Mouse (Mus musculus) lung, postnatal 0 days (tissue): ENCODE data around the gene Rbfox1. TPM values are rescaled to one million over a fixed set of nuclear protein-coding genes. Genes with fewer than 3 reads are reported as not detected.

Source experiments
- ATAC-seq: fragments of 200-750 bp; cut with Nextera tagmentation; 2 replicates; pipeline ENCODE4 v1.8.0; 2017; ENCODE audit warnings: moderate library complexity
- DNase-seq: peaks from one replicate; pipeline ENCODE4 v3.0.0-alpha.2; 2016; ENCODE audit warnings: low spot score
- H3K27ac ChIP-seq: fragments of 300-500 bp; sonication (generic); 2 replicates; pipeline ENCODE4 v1.5.1; 2014; ENCODE audit warnings: antibody characterized with exemption, mild to moderate bottlenecking, low read length, mixed read lengths
- H3K27me3 ChIP-seq: fragments of 300-500 bp; sonication (generic); replicated peaks from 2 replicates; pipeline ENCODE4 v1.6.1; 2014; ENCODE audit warnings: low read length, mixed read lengths; ENCODE audit not compliant: insufficient read depth
- H3K36me3 ChIP-seq: fragments of 300-500 bp; sonication (generic); 2 replicates; pipeline ENCODE4 v1.6.1; 2014; ENCODE audit warnings: low read length, mixed read lengths; ENCODE audit not compliant: insufficient read depth
- H3K4me1 ChIP-seq: fragments of 300-500 bp; sonication (generic); 2 replicates; pipeline ENCODE4 v1.6.1; 2014; ENCODE audit warnings: antibody characterized with exemption, low read depth, low read length, mixed read lengths; ENCODE audit not compliant: insufficient read depth
- H3K4me2 ChIP-seq: fragments of 300-500 bp; sonication (generic); replicated peaks from 2 replicates; pipeline ENCODE4 v1.6.1; 2014; ENCODE audit warnings: low read depth, mild to moderate bottlenecking, low read length, moderate library complexity, mixed read lengths
- H3K4me3 ChIP-seq: fragments of 300-500 bp; sonication (generic); 2 replicates; pipeline ENCODE4 v1.5.1; 2014; ENCODE audit warnings: low read depth, low read length
- H3K9ac ChIP-seq: fragments of 300-500 bp; sonication (generic); replicated peaks from 2 replicates; pipeline ENCODE4 v1.6.1; 2014; ENCODE audit warnings: low read depth, mild to moderate bottlenecking
- H3K9me3 ChIP-seq: fragments of 300-500 bp; sonication (generic); 2 replicates; pipeline ENCODE4 v1.6.1; 2016; ENCODE audit warnings: low read length, mixed read lengths
- CTCF ChIP-seq: IDR thresholded peaks from 2 replicates; pipeline ENCODE4 v1.5.1; 2016; ENCODE audit warnings: antibody characterized with exemption, mild to moderate bottlenecking
- EP300 ChIP-seq: IDR thresholded peaks from 2 replicates; pipeline ENCODE4 v1.6.1; 2016; ENCODE audit warnings: antibody characterized with exemption, mild to moderate bottlenecking, control low read depth
- WGBS: fragments of 180-500 bp; shearing (Covaris S2); extraction: QIAGEN DNeasy Blood & Tissue Kit; methylation state at CpG from one replicate; pipeline ENCODE4 v1.1.7; 2014; 5-methylcytosine and 5-hydroxymethylcytosine counted together
- polyA plus RNA-seq: library from polyadenylated mRNA; unstranded; fragments of >200 nt; fragmentation: Nextera tagmentation; extraction: Ambion mirVana; gene quantifications from 2 replicates; pipeline ENCODE4 v1.2.1, GENCODE M21; 2015

Gene Rbfox1
- polyA plus RNA-seq, 1 experiment from 2014 or later, result 0.25 TPM

- H3K4me1 ChIP-seq, result no peaks in the 10 kb centered on the region
- no peak for TF ChIP-seq EP300
- no peak for TF ChIP-seq CTCF
- 62% methylated on average over 4 of the region's 4 CpGs for WGBS
Measured at GRCm38 (mm10) chr16:6423878-6424409, 538.8 kb downstream of the Rbfox1 start.

GRCm38 (mm10) chr16:6424738-6425137 lies 539.6 kb downstream of the Rbfox1 start:
- no peak overlapping the region for H3K4me3 ChIP-seq

More at GRCm38 (mm10) chr16:6423878-6424409, 538.8 kb downstream of the Rbfox1 start:
- DNase-seq (no peak), ATAC-seq (no peak)
- no peaks in the 10 kb centered on the region for H3K36me3 ChIP-seq
- H3K27ac ChIP-seq, result no peak overlapping the region
- H3K4me3 ChIP-seq, result no peak overlapping the region
- H3K4me2 ChIP-seq, result no peak overlapping the region
- H3K9ac ChIP-seq, result no peak overlapping the region
- H3K9me3 ChIP-seq, result no peaks in the 10 kb centered on the region
- H3K27me3 ChIP-seq, result no peaks in the 10 kb centered on the region

GRCm38 (mm10) chr16:6427292-6428281 lies 542.4 kb downstream of the Rbfox1 start:
- Histone ChIP-seq H3K36me3 (no peaks in the 10 kb centered on the region), H3K9ac (no peak overlapping the region), H3K4me2 (no peak overlapping the region), H3K4me3 (no peak overlapping the region), H3K27ac (no peak overlapping the region), H3K4me1 (no peaks in the 10 kb centered on the region), H3K27me3 (no peaks in the 10 kb centered on the region), H3K9me3 (no peaks in the 10 kb centered on the region)
- DNase-seq (no peak), ATAC-seq (no peak)
- 66% methylated on average over 12 of the region's 12 CpGs for WGBS
- TF ChIP-seq EP300, result no peak
- TF ChIP-seq CTCF, result no peak

More at GRCm38 (mm10) chr16:6424738-6425137, 539.6 kb downstream of the Rbfox1 start:
- H3K4me1 ChIP-seq, result no peaks in the 10 kb centered on the region
- H3K36me3 ChIP-seq, result no peaks in the 10 kb centered on the region
- no peak for ATAC-seq
- no peak overlapping the region for H3K9ac ChIP-seq
- DNase-seq, result no peak
- no peak for TF ChIP-seq EP300
- TF ChIP-seq CTCF, result no peak
- 70% methylated on average over 2 of the region's 2 CpGs for WGBS
- no peaks in the 10 kb centered on the region for H3K9me3 ChIP-seq
- H3K27me3 ChIP-seq, result no peaks in the 10 kb centered on the region
- no peak overlapping the region for H3K27ac ChIP-seq
- no peak overlapping the region for H3K4me2 ChIP-seq

- no peak for TF ChIP-seq EP300
- no peak for TF ChIP-seq CTCF
- ATAC-seq (no peak), DNase-seq (no peak)
- Histone ChIP-seq H3K9ac (no peak overlapping the region), H3K9me3 (no peaks in the 10 kb centered on the region), H3K27ac (no peak overlapping the region), H3K36me3 (no peaks in the 10 kb centered on the region), H3K27me3 (no peaks in the 10 kb centered on the region), H3K4me3 (no peak overlapping the region), H3K4me2 (no peak overlapping the region), H3K4me1 (no peaks in the 10 kb centered on the region)
- WGBS, result 71% methylated on average over 2 of the region's 2 CpGs
Measured at GRCm38 (mm10) chr16:6430981-6431380, 545.8 kb downstream of the Rbfox1 start.

- ATAC-seq (no peak), DNase-seq (no peak)
- Histone ChIP-seq H3K27me3 (no peaks in the 10 kb centered on the region), H3K4me1 (no peaks in the 10 kb centered on the region), H3K9ac (no peak overlapping the region), H3K4me3 (no peak overlapping the region), H3K36me3 (no peaks in the 10 kb centered on the region), H3K9me3 (no peaks in the 10 kb centered on the region), H3K4me2 (no peak overlapping the region), H3K27ac (no peak overlapping the region)
- 63% methylated on average over 2 of the region's 2 CpGs for WGBS
- TF ChIP-seq EP300, result no peak
- peak; percentile 35 for TF ChIP-seq CTCF
Measured at GRCm38 (mm10) chr16:6436445-6436844, 551.3 kb downstream of the Rbfox1 start.

GRCm38 (mm10) chr16:6448250-6448649 lies 563.1 kb downstream of the Rbfox1 start:
- ATAC-seq (no peak), DNase-seq (no peak)
- H3K27me3 ChIP-seq, result no peaks in the 10 kb centered on the region
- no peak overlapping the region for H3K9ac ChIP-seq
- no peak for TF ChIP-seq CTCF
- TF ChIP-seq EP300, result no peak
- no peak overlapping the region for H3K4me3 ChIP-seq
- no peaks in the 10 kb centered on the region for H3K9me3 ChIP-seq
- H3K27ac ChIP-seq, result no peak overlapping the region
- no peaks in the 10 kb centered on the region for H3K36me3 ChIP-seq
- H3K4me2 ChIP-seq, result no peak overlapping the region
- WGBS, result 20% methylated on average over 5 of the region's 5 CpGs
- H3K4me1 ChIP-seq, result no peaks in the 10 kb centered on the region
